Mouse (Mus musculus) erythroblast, embryonic 14.5 days (primary cell): ENCODE measurements around the gene Gm9513. TPM values are rescaled to one million over a fixed set of nuclear protein-coding genes. Genes with fewer than 3 reads are reported as not detected.

Experiments
- H3K27me3 ChIP-seq: 2 replicates; pipeline ENCODE4 v1.6.1; 2012; ENCODE audit warnings: inconsistent platforms; ENCODE audit not compliant: control insufficient read depth
- H3K36me3 ChIP-seq: 2 replicates; pipeline ENCODE4 v1.6.1; 2012; ENCODE audit warnings: mild to moderate bottlenecking, inconsistent platforms; ENCODE audit not compliant: control insufficient read depth
- H3K4me1 ChIP-seq: 2 replicates; pipeline ENCODE4 v1.6.1; 2012; ENCODE audit warnings: inconsistent platforms; ENCODE audit not compliant: control insufficient read depth
- H3K4me3 ChIP-seq: replicated peaks from 2 replicates; pipeline ENCODE3; 2012; ENCODE audit warnings: moderate library complexity, mild to moderate bottlenecking, inconsistent platforms
- H3K9me3 ChIP-seq: 2 replicates; pipeline ENCODE4 v1.6.1; 2012; ENCODE audit warnings: low read length, inconsistent platforms, mixed read lengths; ENCODE audit not compliant: control insufficient read depth
- GATA1 ChIP-seq: IDR thresholded peaks from 2 replicates; pipeline ENCODE4 v1.6.1; 2012; ENCODE audit warnings: low read length, inconsistent platforms, mixed read lengths
- TAL1 ChIP-seq: IDR thresholded peaks from 3 replicates; pipeline ENCODE4 v1.6.1; 2012; ENCODE audit warnings: low read length, inconsistent platforms, mixed read lengths
- polyA plus RNA-seq: library from polyadenylated mRNA; stranded (reverse); fragments of >175 nt; gene quantifications from 2 replicates; pipeline ENCODE4 v1.2.3, GENCODE M21; 2012

Gm9513 gene
- polyA plus RNA-seq: not detected in 2 replicates

DNA sequence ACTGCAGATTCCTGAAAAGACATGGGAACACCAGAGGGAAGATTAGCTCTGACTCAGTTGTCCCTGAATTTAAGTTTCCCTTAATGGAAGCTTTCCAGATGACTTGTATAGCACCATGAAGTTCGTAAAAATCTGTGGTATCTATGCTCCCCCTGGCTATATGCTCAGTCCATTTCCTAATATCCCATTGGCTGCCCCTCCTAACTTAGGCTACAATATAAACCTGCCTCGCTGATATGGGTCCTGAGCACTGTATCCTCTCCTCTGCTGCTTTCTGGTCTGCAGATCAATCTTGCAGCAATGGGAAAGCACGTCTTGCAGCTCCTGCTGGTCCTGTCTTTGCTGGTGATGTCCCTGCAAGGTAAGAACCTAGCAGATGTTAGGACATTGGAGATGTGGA, at the start of gene Gm9513:
Gene Gm9513 (plus strand): TSS at position 301 of the 400 bp plus-strand sequence.
- H3K4me3 ChIP-seq: no peak within 1 kb of the TSS
- H3K9me3 ChIP-seq: peaks cover 2% of the 10 kb centered on the region; the same call in 1 of the 2 replicates
- H3K4me1 ChIP-seq: no peaks in the 10 kb centered on the region

DNA sequence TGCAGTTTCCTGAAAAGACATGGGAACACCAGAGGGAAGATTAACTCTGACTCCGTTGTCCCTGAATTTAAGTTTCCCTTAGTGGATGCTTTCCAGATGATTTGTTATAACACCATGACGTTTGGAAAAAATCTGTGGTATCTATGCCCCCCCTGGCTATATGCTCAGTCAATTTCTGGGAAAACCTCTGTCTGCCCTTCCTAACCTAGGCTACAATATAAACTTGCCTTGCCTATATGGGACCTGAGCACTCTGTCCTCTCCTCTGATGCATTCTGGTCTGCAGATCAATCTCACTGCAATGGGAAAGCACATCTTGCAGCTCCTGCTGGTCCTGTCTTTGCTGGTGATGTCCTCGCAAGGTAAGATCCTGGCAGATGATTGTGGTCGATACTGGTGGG, 43.9 kb upstream of the Gm9513 start, which contains the start of gene Gm7257:
Gene Gm7257 (plus strand): TSS at position 301 of the 400 bp plus-strand sequence.
- no peak within 1 kb of the TSS for H3K4me3 ChIP-seq
- no peaks in the 10 kb centered on the region for H3K4me1 ChIP-seq
- TF ChIP-seq TAL1 (no peak), GATA1 (no peak)
- H3K36me3 ChIP-seq: no peaks in the 10 kb centered on the region
- H3K9me3 ChIP-seq: no peaks in the 10 kb centered on the region
- no peaks in the 10 kb centered on the region for H3K27me3 ChIP-seq

More for the DNA sequence above, at the start of gene Gm9513:
- no peaks in the 10 kb centered on the region for H3K36me3 ChIP-seq
- TF ChIP-seq TAL1 (no peak), GATA1 (no peak)
- no peaks in the 10 kb centered on the region for H3K27me3 ChIP-seq

- Histone ChIP-seq H3K36me3 (no peaks in the 10 kb centered on the region), H3K4me3 (no peak overlapping the region), H3K4me1 (no peaks in the 10 kb centered on the region), H3K9me3 (no peaks in the 10 kb centered on the region), H3K27me3 (no peaks in the 10 kb centered on the region)
- TF ChIP-seq TAL1 (no peak), GATA1 (no peak)
Observed at GRCm38 (mm10) chr9:36435051-36435764, 40.2 kb upstream of the Gm9513 start.

DNA sequence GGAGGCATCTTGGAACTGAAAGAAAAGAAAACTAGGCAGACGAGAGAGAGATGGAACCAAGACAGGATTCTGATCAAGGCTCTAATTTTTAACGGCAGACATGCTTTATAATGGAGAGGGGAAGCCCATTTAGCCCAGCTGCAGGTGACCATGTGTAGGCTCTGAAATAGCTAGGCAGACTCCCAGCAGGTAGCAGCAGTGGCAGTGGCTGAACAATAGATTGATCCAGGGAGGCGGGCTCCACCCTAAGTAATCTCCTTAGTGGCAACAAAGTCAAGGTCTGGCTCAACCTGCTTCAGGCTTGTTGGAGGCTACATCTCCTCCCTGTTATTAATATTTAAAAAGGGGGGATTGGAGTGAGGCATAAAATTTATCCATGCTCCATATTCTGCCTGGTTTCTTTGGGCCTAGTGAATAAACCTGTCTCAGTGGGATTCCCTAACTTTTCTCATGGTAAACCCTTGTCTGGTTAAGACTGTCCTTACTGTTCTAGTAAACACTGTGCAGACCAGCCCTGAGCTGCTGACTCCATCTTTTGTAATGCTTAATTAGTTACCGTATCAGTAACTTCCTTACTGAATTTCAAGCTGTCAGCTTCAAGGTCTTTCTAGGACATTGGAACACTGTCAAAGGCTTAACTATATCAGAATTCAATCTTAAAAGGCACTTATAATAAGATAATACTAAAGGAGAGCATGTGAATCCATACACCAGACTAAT, 19.2 kb downstream of the Gm9513 start:
- Histone ChIP-seq H3K4me1 (no peaks in the 10 kb centered on the region), H3K9me3 (peaks cover 12% of the 10 kb centered on the region), H3K4me3 (no peak overlapping the region), H3K36me3 (no peaks in the 10 kb centered on the region), H3K27me3 (no peaks in the 10 kb centered on the region)
- TF ChIP-seq GATA1 (no peak), TAL1 (no peak)

GRCm38 (mm10) chr9:36495824-36496223, 20.4 kb downstream of the Gm9513 start:
- Histone ChIP-seq H3K4me1 (no peaks in the 10 kb centered on the region), H3K9me3 (peaks cover 13% of the 10 kb centered on the region), H3K4me3 (no peak overlapping the region), H3K36me3 (no peaks in the 10 kb centered on the region), H3K27me3 (no peaks in the 10 kb centered on the region)
- TF ChIP-seq GATA1 (no peak), TAL1 (no peak)

- Histone ChIP-seq H3K4me3 (no peak overlapping the region), H3K4me1 (no peaks in the 10 kb centered on the region), H3K9me3 (peaks cover 18% of the 10 kb centered on the region), H3K36me3 (no peaks in the 10 kb centered on the region), H3K27me3 (no peaks in the 10 kb centered on the region)
- no peak for TF ChIP-seq TAL1
- TF ChIP-seq GATA1: no peak
Observed at GRCm38 (mm10) chr9:36504211-36504610, 28.8 kb downstream of the Gm9513 start.

Other genes starting within 250 kb of the Gm9513 start
- not detected in 2 replicates for gene Gm7257, start 43.8 kb upstream of the Gm9513 start, polyA plus RNA-seq
- not detected in 2 replicates for gene Gm5615, start 66.3 kb downstream of the Gm9513 start, polyA plus RNA-seq
- gene Gm17689, start 107.0 kb downstream of the Gm9513 start, polyA plus RNA-seq: not detected in 2 replicates
- not detected in 2 replicates for gene A630095E13Rik, start 167.7 kb downstream of the Gm9513 start, polyA plus RNA-seq
- gene Acrv1, start 217.6 kb downstream of the Gm9513 start, polyA plus RNA-seq: not detected in 2 replicates